9 mouse cellular contexts compared by ENCODE assay signal in genomic region chr8:89043371-89043841, GRCm38 (mm10). TPM values are rescaled to one million over a fixed set of nuclear protein-coding genes. Genes with fewer than 3 reads are reported as not detected.
DNase-seq lines count a peak whose midpoint lies in the region; ATAC-seq lines count a peak whose summit lies in the region.
"Had no signal": no experiment of that assay in that cellular context is flagged by ENCODE, and none has a peak within 500 bp of the region (broad histone marks: within the 10 kb centered on the region; RNA-seq: fewer than 3 reads in every experiment).

No protein-coding gene starts in this region.

- peak; percentile 29 for ATAC-seq in lung, embryonic 16.5 days (ENCODE audit: low read depth)
- ATAC-seq in forebrain, embryonic 13.5 days = peak; percentile 80
- peak; percentile 71 for ATAC-seq in hindbrain, embryonic 13.5 days (ENCODE audit: low FRiP score)
- peak; percentile 83 for ATAC-seq in midbrain, embryonic 11.5 days (ENCODE audit: low FRiP score)
- ATAC-seq in activated CD4-positive, CD25-positive, alpha-beta regulatory T cell, adult 4 months = no peak

- peak overlapping the region; percentile 70 for H3K4me2 ChIP-seq in lung, embryonic 16.5 days (ENCODE audit: low read depth, low read length)
- H3K4me2 ChIP-seq in forebrain, embryonic 13.5 days = peak overlapping the region; percentile 73
- H3K4me2 ChIP-seq in hindbrain, embryonic 13.5 days = peak overlapping the region; percentile 86
- H3K4me2 ChIP-seq in midbrain, embryonic 11.5 days = peak overlapping the region; percentile 75

- H3K36me3 ChIP-seq in lung, embryonic 16.5 days (ENCODE audit: control insufficient read depth, insufficient read depth, low read length) = no peaks in the 10 kb centered on the region
- 0 out of 2 replicates have a peak, but pooled peaks cover 3% of the 10 kb centered on the region for H3K36me3 ChIP-seq in forebrain, embryonic 13.5 days (ENCODE audit: poor library complexity, severe bottlenecking)
- no peaks in the 10 kb centered on the region for H3K36me3 ChIP-seq in hindbrain, embryonic 13.5 days
- H3K36me3 ChIP-seq in midbrain, embryonic 11.5 days (ENCODE audit: control insufficient read depth, insufficient read depth, low read length) = no peaks in the 10 kb centered on the region

- 0% methylated on average over 16 of the region's 32 CpGs for WGBS in lung, embryonic 16.5 days
- 0% methylated on average over 20 of the region's 32 CpGs for WGBS in forebrain, embryonic 13.5 days
- WGBS in hindbrain, embryonic 13.5 days = under 1% methylated on average over 32 of the region's 32 CpGs
- WGBS in midbrain, embryonic 11.5 days = under 1% methylated on average over 17 of the region's 32 CpGs

- H3K9ac ChIP-seq in lung, embryonic 16.5 days (ENCODE audit: low read length) = 0 out of 2 replicates have a peak overlapping the region, but pooled peaks have one; percentile 10
- peak overlapping the region; percentile 98 for H3K9ac ChIP-seq in forebrain, embryonic 13.5 days
- peak overlapping the region; percentile 86 for H3K9ac ChIP-seq in hindbrain, embryonic 13.5 days
- peak overlapping the region; percentile 99 for H3K9ac ChIP-seq in midbrain, embryonic 11.5 days (ENCODE audit: low read length)

- peaks cover 83% of the 10 kb centered on the region for H3K27me3 ChIP-seq in lung, embryonic 16.5 days (ENCODE audit: control insufficient read depth, insufficient read depth, low read depth, low read length)
- peaks cover 19% of the 10 kb centered on the region for H3K27me3 ChIP-seq in forebrain, embryonic 13.5 days
- peaks cover 64% of the 10 kb centered on the region for H3K27me3 ChIP-seq in hindbrain, embryonic 13.5 days
- H3K27me3 ChIP-seq in midbrain, embryonic 11.5 days (ENCODE audit: control insufficient read depth, insufficient read depth, low read length) = peaks cover 27% of the 10 kb centered on the region

- H3K4me1 ChIP-seq in lung, embryonic 16.5 days (replicated peaks; ENCODE audit: control insufficient read depth, insufficient read depth, low read length) = peaks cover 15% of the 10 kb centered on the region
- peaks cover 62% of the 10 kb centered on the region for H3K4me1 ChIP-seq in forebrain, embryonic 13.5 days
- peaks cover 69% of the 10 kb centered on the region for H3K4me1 ChIP-seq in hindbrain, embryonic 13.5 days (replicated peaks)
- H3K4me1 ChIP-seq in midbrain, embryonic 11.5 days (ENCODE audit: control insufficient read depth, insufficient read depth, low read length) = peaks cover 22% of the 10 kb centered on the region

- no peak for DNase-seq in lung, postnatal 14 days
- peak; percentile 55 to 67 for DNase-seq in layer of hippocampus, postnatal 25 days (ENCODE audit: extremely low spot score in 1 of 2, low spot score in 1 of 2)
- no peak for DNase-seq in midbrain, embryonic 11.5 days (ENCODE audit: low spot score, missing footprints)
- peak; percentile 60 for DNase-seq in testis, postnatal 14 days (ENCODE audit: low spot score)

- H3K4me3 ChIP-seq in lung, embryonic 16.5 days (ENCODE audit: low read length) = peak overlapping the region; percentile 42
- H3K4me3 ChIP-seq in forebrain, embryonic 13.5 days = peak overlapping the region; percentile 71
- peak overlapping the region; percentile 61 for H3K4me3 ChIP-seq in hindbrain, embryonic 13.5 days
- H3K4me3 ChIP-seq in midbrain, embryonic 11.5 days (ENCODE audit: low read depth, low read length) = peak overlapping the region; percentile 89

- no peaks in the 10 kb centered on the region for H3K9me3 ChIP-seq in lung, embryonic 16.5 days (ENCODE audit: control insufficient read depth, low read length)
- no peaks in the 10 kb centered on the region for H3K9me3 ChIP-seq in forebrain, embryonic 13.5 days (replicated peaks)
- no peaks in the 10 kb centered on the region for H3K9me3 ChIP-seq in hindbrain, embryonic 13.5 days
- H3K9me3 ChIP-seq in midbrain, embryonic 11.5 days (ENCODE audit: control insufficient read depth, low read length) = no peaks in the 10 kb centered on the region

- H3K27ac ChIP-seq in lung, embryonic 16.5 days (ENCODE audit: low read length) = no peak overlapping the region
- H3K27ac ChIP-seq in forebrain, embryonic 13.5 days = peak overlapping the region; percentile 97
- H3K27ac ChIP-seq in hindbrain, embryonic 13.5 days = peak overlapping the region; percentile 94
- H3K27ac ChIP-seq in midbrain, embryonic 11.5 days (ENCODE audit: low read depth, low read length) = peak overlapping the region; percentile 98
- H3K27ac ChIP-seq: macrophage had no signal

RNA-seq across cellular contexts. Expression of gene Sall1, which starts 0.6 kb away (rescaled TPM):
- polyA plus RNA-seq in lung, embryonic 16.5 days (2015; fragmentation: Nextera tagmentation; extraction: Ambion mirVana) = 0.03 and 0.11 TPM in 2 replicates
- polyA plus RNA-seq in forebrain, embryonic 13.5 days (2015; fragmentation: Nextera tagmentation; extraction: Ambion mirVana) = 26.2 and 27.4 TPM in 2 replicates
- 9.3 and 10.5 TPM in 2 replicates for polyA plus RNA-seq in hindbrain, embryonic 13.5 days (2015; fragmentation: Nextera tagmentation; extraction: Ambion mirVana)
- total RNA-seq in layer of hippocampus, postnatal 25 days (2021) = 10 to 100 TPM; 13.6 to 14.6 TPM
- 17.0 and 17.1 TPM in 2 replicates for polyA plus RNA-seq in midbrain, embryonic 11.5 days (2014; fragmentation: Nextera tagmentation; extraction: Ambion mirVana)
- not detected for polyA plus RNA-seq in activated CD4-positive, CD25-positive, alpha-beta regulatory T cell, adult 4 months (2017; shearing (Covaris generic))
- polyA plus RNA-seq: macrophage had no signal

Comparison
In these comparisons a context has a peak if more than half of its experiments do, and no peak if none do; other contexts are left out.
1. H3K9ac ChIP-seq: peak in every context shown above with its lines; median percentile 99 in midbrain, embryonic 11.5 days; 98 in forebrain, embryonic 13.5 days; 86 in hindbrain, embryonic 13.5 days; 10 in lung, embryonic 16.5 days.
2. DNase-seq: peak in layer of hippocampus, postnatal 25 days (2 of 2) and testis, postnatal 14 days (single experiment); none in lung, postnatal 14 days (single experiment) and midbrain, embryonic 11.5 days (single experiment).
3. Peak in every context shown above with its lines, with median percentiles within 50 percentile points of each other: H3K4me2 ChIP-seq and H3K4me3 ChIP-seq.